Comparison of ENCODE assay signal across 9 mouse cellular contexts in genomic region chr3:133530664-133531063, GRCm38 (mm10).
"Had no signal": no experiment of that assay in that cellular context is flagged by ENCODE, and none has a peak within 500 bp of the region (broad histone marks: within the 10 kb centered on the region; RNA-seq: fewer than 3 reads in every experiment).

No protein-coding gene starts in this region.

- ATAC-seq: midbrain, embryonic 16.5 days had no signal

- DNase-seq: kidney, adult 9 months; kidney, postnatal 10 days; kidney, postnatal 4 days; lung, embryonic 14.5 days; lung, postnatal 10 days; lung, postnatal 4 days; right cerebral cortex, postnatal 14 days; thymus, postnatal 4 days had no signal
